Mouse (Mus musculus) MEL (cell line): ENCODE measurements around the gene Nepro.

Experiments used
- CTCF ChIP-seq, 3 experiments: IDR thresholded peaks in 2 of 3; conservative IDR thresholded peaks in 1 of 3; 2 replicates each; pipeline ENCODE4 v1.5.1; 2011 to 2012; ENCODE audit warnings: low read length in 3 of 3, low read depth in 2 of 3, mild to moderate bottlenecking in 2 of 3, improper control_type of control experiment in 1 of 3, inconsistent platforms in 1 of 3, mixed read lengths in 1 of 3, moderate library complexity in 1 of 3; ENCODE audit not compliant: control insufficient read depth in 1 of 3, insufficient read depth in 1 of 3, poor library complexity in 1 of 3, severe bottlenecking in 1 of 3
- EP300 ChIP-seq, 2 experiments: IDR thresholded peaks; 2 replicates each; pipeline ENCODE4 v1.6.1; 2011; ENCODE audit warnings: improper control_type of control experiment in 2 of 2, low read length in 2 of 2, low read depth in 1 of 2, mild to moderate bottlenecking in 1 of 2
- ETS1 ChIP-seq: IDR thresholded peaks from 2 replicates; pipeline ENCODE4 v1.6.1; 2012; ENCODE audit warnings: low read depth, mild to moderate bottlenecking, inconsistent platforms, low read length, improper control_type of control experiment, moderate library complexity
- NELFE ChIP-seq: IDR thresholded peaks from 2 replicates; pipeline ENCODE4 v1.6.1; 2011; ENCODE audit warnings: low read depth, low read length, improper control_type of control experiment
- POLR2AphosphoS2 ChIP-seq: IDR thresholded peaks from 2 replicates; pipeline ENCODE4 v1.6.1; 2011; ENCODE audit warnings: low read length, improper control_type of control experiment
- RCOR1 ChIP-seq: IDR thresholded peaks from 2 replicates; pipeline ENCODE4 v1.6.1; 2012; ENCODE audit warnings: low read depth, mild to moderate bottlenecking, inconsistent platforms, low read length, improper control_type of control experiment
- SMC3 ChIP-seq: IDR thresholded peaks from 2 replicates; pipeline ENCODE4 v1.6.1; 2011; ENCODE audit warnings: low read depth, low read length, improper control_type of control experiment
- USF1 ChIP-seq: IDR thresholded peaks from 2 replicates; pipeline ENCODE4 v1.6.1; 2014; ENCODE audit warnings: low read depth, mild to moderate bottlenecking, inconsistent platforms, low read length, improper control_type of control experiment, moderate library complexity
- ZC3H11A ChIP-seq: IDR thresholded peaks from 2 replicates; pipeline ENCODE4 v1.6.1; 2012; ENCODE audit warnings: low read depth, mild to moderate bottlenecking, inconsistent platforms, low read length, improper control_type of control experiment

DNA sequence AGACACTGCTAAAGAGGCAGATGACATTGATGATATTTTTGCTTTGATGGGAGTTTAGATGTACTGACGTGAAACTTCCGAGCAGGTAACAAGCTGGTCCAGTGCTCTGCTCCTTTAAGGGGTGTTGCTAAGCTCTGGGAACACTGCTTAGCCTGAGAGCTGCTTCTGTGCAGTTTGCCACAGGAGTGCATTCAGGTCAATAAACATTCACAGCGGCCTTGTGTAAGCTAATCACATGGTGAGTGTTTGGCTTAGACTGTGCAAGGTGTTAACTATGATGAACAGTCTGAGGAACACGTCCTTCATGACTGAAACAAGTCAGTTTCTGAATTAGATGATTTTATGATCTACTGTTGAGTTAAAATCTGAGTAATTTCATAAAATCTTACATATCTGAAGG lies 12.0 kb downstream of the Nepro start:
- TF ChIP-seq ETS1 (no peak), SMC3 (no peak), ZC3H11A (no peak), USF1 (no peak), CTCF (IDR thresholded peaks at IDR 0.05 in 2 of 3, conservative IDR thresholded peaks at IDR 0.05 in 1 of 3; ENCODE audit: control insufficient read depth in 1 of 3, insufficient read depth in 1 of 3, low read depth in 2 of 3, low read length in 3 of 3, poor library complexity in 1 of 3, severe bottlenecking in 1 of 3) (no peak), POLR2AphosphoS2 (no peak), RCOR1 (no peak), EP300 (IDR thresholded peaks at IDR 0.05; ENCODE audit: low read depth in 1 of 2, low read length in 2 of 2) (no peak), NELFE (no peak)
